Mouse (Mus musculus): ENCODE data around the gene Olfr1251.
"Not testable (repeated sequence)": the region's sequence is repeated elsewhere in the genome, so short reads cannot be mapped to it uniquely, and the experiment has no call there.

The Olfr1251 gene

GRCm38 (mm10) chr2:89671836-89672235 lies at the start of gene Olfr1251:
Gene Olfr1251, minus strand, starts transcription at chr2:89671936.
- no peak for DNase-seq (ENCODE audit: extremely low spot score, low spot score)

- DNase-seq (ENCODE audit: extremely low spot score, low spot score) = no peak
Observed at GRCm38 (mm10) chr2:89691980-89692379, 20.2 kb upstream of the Olfr1251 start.

- no peak for DNase-seq (ENCODE audit: extremely low spot score, low spot score)
Observed at GRCm38 (mm10) chr2:89661367-89661766, 10.4 kb downstream of the Olfr1251 start, which contains the start of gene Olfr1250. Gene Olfr1250, minus strand, starts transcription at chr2:89661467.

GRCm38 (mm10) chr2:89634883-89635282 lies 36.9 kb downstream of the Olfr1251 start, which contains the start of gene Olfr1249:
Gene Olfr1249, minus strand, starts transcription at chr2:89634983.
- DNase-seq (ENCODE audit: extremely low spot score, low spot score) = no peak

GRCm38 (mm10) chr2:89618145-89618544 lies 53.6 kb downstream of the Olfr1251 start, which contains the start of gene Olfr1248:
Gene Olfr1248, minus strand, starts transcription at chr2:89618245.
- not testable (repeated sequence) for DNase-seq (ENCODE audit: extremely low spot score, low spot score)

All from neural tube, embryonic 10.5 days (tissue).